Comparison of ENCODE assay signal across 8 mouse cellular contexts in genomic region chr8:12670965-12671364, GRCm38 (mm10). TPM values are rescaled to one million over a fixed set of nuclear protein-coding genes. Genes with fewer than 3 reads are reported as not detected.
DNase-seq lines count a peak whose midpoint lies in the region; ATAC-seq and TF ChIP-seq lines count a peak whose summit lies in the region.

No protein-coding gene starts in this region.

- DNase-seq in heart, adult 2 months, result no peak
- no peak for DNase-seq in heart, postnatal 4 days
- peak; percentile 59 to 71 (median 59) for DNase-seq in liver, embryonic 14.5 days (ENCODE audit: low read depth in 3 of 3, low spot score in 3 of 3)
- no peak for DNase-seq in adrenal gland, postnatal 10 days
- no peak for DNase-seq in testis, postnatal 14 days (ENCODE audit: low spot score)
- no peak for DNase-seq in cerebellum, postnatal 14 days

- no peaks in the 10 kb centered on the region for H3K27me3 ChIP-seq in heart, adult 2 months (ENCODE audit: control insufficient read depth, insufficient read depth, low read length)
- no peaks in the 10 kb centered on the region for H3K27me3 ChIP-seq in ES-Bruce4 (ENCODE audit: control insufficient read depth, insufficient read depth, low read length, poor library complexity, severe bottlenecking)
- no peaks in the 10 kb centered on the region for H3K27me3 ChIP-seq in forebrain, embryonic 13.5 days
- H3K27me3 ChIP-seq in liver, embryonic 14.5 days (ENCODE audit: control insufficient read depth, insufficient read depth, low read length), result no peaks in the 10 kb centered on the region

- peaks cover 1% of the 10 kb centered on the region for H3K4me1 ChIP-seq in heart, adult 2 months (ENCODE audit: control insufficient read depth, insufficient read depth, low read length)
- no peaks in the 10 kb centered on the region for H3K4me1 ChIP-seq in ES-Bruce4 (ENCODE audit: control insufficient read depth, insufficient read depth, low read length)
- peaks cover 25% of the 10 kb centered on the region for H3K4me1 ChIP-seq in forebrain, embryonic 13.5 days
- peaks cover 17 to 21% of the 10 kb centered on the region in 2 experiments for H3K4me1 ChIP-seq in liver, embryonic 14.5 days (replicated peaks; ENCODE audit: control insufficient read depth in 2 of 2, insufficient read depth in 2 of 2, low read length in 1 of 2)

- no peak for TF ChIP-seq CTCF in heart, adult 2 months (IDR thresholded peaks at IDR 0.05)
- TF ChIP-seq CTCF in ES-Bruce4 (IDR thresholded peaks at IDR 0.05; ENCODE audit: low read depth, low read length), result no peak
- TF ChIP-seq CTCF in liver, embryonic 14.5 days (IDR thresholded peaks at IDR 0.05; ENCODE audit: low read depth), result no peak

- intact Hi-C loops in heart, adult 2 months (cut with DNase I), result loop anchor here (5.0 to 10.0 kb wide), 3 partner anchors 431 to 916 kb away; partner anchors contain the start of genes Dcun1d2 and Tmco3

- peaks cover 6% of the 10 kb centered on the region; the same call in 1 of the 2 replicates for H3K79me2 ChIP-seq in heart, adult 2 months (replicated peaks; ENCODE audit: control insufficient read depth, insufficient read depth, low read length)

- no peaks in the 10 kb centered on the region for H3K9me3 ChIP-seq in ES-Bruce4 (replicated peaks; ENCODE audit: control insufficient read depth, insufficient read depth, low read length, poor library complexity, severe bottlenecking)
- no peaks in the 10 kb centered on the region for H3K9me3 ChIP-seq in forebrain, embryonic 13.5 days (replicated peaks)
- no peaks in the 10 kb centered on the region for H3K9me3 ChIP-seq in liver, embryonic 14.5 days (ENCODE audit: control insufficient read depth, low read length)

- TF ChIP-seq EP300 in heart, adult 2 months (IDR thresholded peaks at IDR 0.05; ENCODE audit: insufficient read depth, low read depth, low read length), result no peak
- TF ChIP-seq EP300 in ES-Bruce4 (IDR thresholded peaks at IDR 0.05; ENCODE audit: insufficient read depth, low read depth, low read length), result no peak
- TF ChIP-seq EP300 in liver, embryonic 14.5 days (IDR thresholded peaks at IDR 0.05; ENCODE audit: low read depth), result 0 out of 2 replicates have a peak, but pooled peaks have one; percentile 5

- WGBS in heart, adult 2 months, result 23% methylated on average over 6 of the region's 6 CpGs
- 32% methylated on average over 6 of the region's 6 CpGs for WGBS in forebrain, embryonic 13.5 days
- 14% methylated on average over 6 of the region's 6 CpGs for WGBS in liver, embryonic 14.5 days (ENCODE audit: insufficient replicate concordance)

- no peak overlapping the region for H3K9ac ChIP-seq in heart, adult 2 months (ENCODE audit: low read depth, low read length)
- H3K9ac ChIP-seq in ES-Bruce4 (ENCODE audit: low read depth, poor library complexity, severe bottlenecking), result peak overlapping the region; percentile 86
- peak overlapping the region; percentile 92 for H3K9ac ChIP-seq in forebrain, embryonic 13.5 days
- peak overlapping the region; percentile 89 for H3K9ac ChIP-seq in liver, embryonic 14.5 days (replicated peaks)

- ATAC-seq in forebrain, embryonic 13.5 days, result no peak
- ATAC-seq in liver, embryonic 14.5 days (ENCODE audit: insufficient read depth), result peak; percentile 80

- peak overlapping the region; percentile 95 for H3K4me3 ChIP-seq in heart, adult 2 months
- no peak overlapping the region for H3K4me3 ChIP-seq in ES-Bruce4 (ENCODE audit: low read depth, low read length)
- peak overlapping the region; percentile 89 for H3K4me3 ChIP-seq in forebrain, embryonic 13.5 days
- H3K4me3 ChIP-seq in liver, embryonic 14.5 days (ENCODE audit: insufficient read depth in 1 of 2, low read depth in 2 of 2, low read length in 2 of 2), result peak overlapping the region; percentile 94 to 96

- no peak overlapping the region for H3K27ac ChIP-seq in heart, adult 2 months
- no peak overlapping the region for H3K27ac ChIP-seq in ES-Bruce4 (ENCODE audit: insufficient read depth, low read length)
- H3K27ac ChIP-seq in forebrain, embryonic 13.5 days, result no peak overlapping the region
- H3K27ac ChIP-seq in liver, embryonic 14.5 days, result peak overlapping the region; percentile 72

- H3K4me2 ChIP-seq in forebrain, embryonic 13.5 days, result peak overlapping the region; percentile 67
- H3K4me2 ChIP-seq in liver, embryonic 14.5 days (ENCODE audit: low read depth), result peak overlapping the region; percentile 87

- H3K36me3 ChIP-seq in heart, adult 2 months (ENCODE audit: control insufficient read depth, insufficient read depth, low read length), result peaks cover 2% of the 10 kb centered on the region; the same call in 1 of the 2 replicates
- H3K36me3 ChIP-seq in ES-Bruce4 (ENCODE audit: control insufficient read depth, insufficient read depth, low read length, poor library complexity, severe bottlenecking), result no peaks in the 10 kb centered on the region
- 0 out of 2 replicates have a peak, but pooled peaks cover 6% of the 10 kb centered on the region for H3K36me3 ChIP-seq in forebrain, embryonic 13.5 days (ENCODE audit: poor library complexity, severe bottlenecking)
- H3K36me3 ChIP-seq in liver, embryonic 14.5 days (replicated peaks; ENCODE audit: control insufficient read depth, insufficient read depth, low read depth), result peaks cover 14% of the 10 kb centered on the region

- TF ChIP-seq POLR2A in heart, adult 2 months (IDR thresholded peaks at IDR 0.05; ENCODE audit: insufficient read depth, low read depth, low read length), result no peak
- TF ChIP-seq POLR2A in ES-Bruce4 (IDR thresholded peaks at IDR 0.05; ENCODE audit: insufficient read depth, low read length), result no peak

RNA-seq across cellular contexts. Expression of gene Tubgcp3, which starts 1.1 kb away (rescaled TPM):
- 10 to 100 TPM; 13.1 to 14.0 TPM for total RNA-seq in heart, adult 2 months (2021)
- polyA plus RNA-seq in heart, adult 2 months (2012; rRNA removed), result 20.2 and 34.4 TPM in 2 replicates
- total RNA-seq in heart, postnatal 4 days (2021), result 10 to 100 TPM; 28.5 to 29.1 TPM
- polyA plus RNA-seq in ES-Bruce4 (2011; ENCODE audit: insufficient read depth, insufficient read length, low read depth, missing spikeins), result 36.4 and 44.4 TPM in 2 replicates
- polyA plus RNA-seq in forebrain, embryonic 13.5 days (2015; fragmentation: Nextera tagmentation; extraction: Ambion mirVana), result 44.2 and 52.9 TPM in 2 replicates
- polyA plus RNA-seq in liver, embryonic 14.5 days (2012; rRNA removed), result 39.4 and 39.8 TPM in 2 replicates
- 26.1 and 31.2 TPM in 2 replicates for polyA plus RNA-seq in liver, embryonic 14.5 days (2014; fragmentation: Nextera tagmentation; extraction: Ambion mirVana)
- 10 to 100 TPM; 29.6 to 34.4 TPM for total RNA-seq in adrenal gland, postnatal 10 days (2021)

Comparison
In these comparisons a context has a peak if more than half of its experiments do, and no peak if none do; other contexts are left out.
1. DNase-seq: peak in liver, embryonic 14.5 days (3 of 3); none in heart, adult 2 months (0 of 2), heart, postnatal 4 days (single experiment), adrenal gland, postnatal 10 days (single experiment), testis, postnatal 14 days (single experiment) and cerebellum, postnatal 14 days (0 of 2).